In genomic region chr8:72002942-72003341, GRCm38 (mm10) we compare ENCODE assay signal across 50 mouse cellular contexts. TPM values are rescaled to one million over a fixed set of nuclear protein-coding genes. Genes with fewer than 3 reads are reported as not detected.
"Had no signal": no experiment of that assay in that cellular context is flagged by ENCODE, and none has a peak within 500 bp of the region (broad histone marks: within the 10 kb centered on the region; RNA-seq: fewer than 3 reads in every experiment).

No protein-coding gene starts in this region.

- H3K4me1 ChIP-seq: heart, embryonic 10.5 days; heart, embryonic 12.5 days; heart, embryonic 13.5 days; heart, embryonic 15.5 days; hindbrain, embryonic 10.5 days; hindbrain, embryonic 12.5 days; hindbrain, embryonic 13.5 days; hindbrain, embryonic 15.5 days; intestine, embryonic 15.5 days; kidney, embryonic 15.5 days had no signal

- H3K9ac ChIP-seq: heart, embryonic 12.5 days; heart, embryonic 13.5 days; heart, embryonic 15.5 days; hindbrain, embryonic 12.5 days; hindbrain, embryonic 13.5 days; hindbrain, embryonic 14.5 days; hindbrain, embryonic 15.5 days; intestine, embryonic 15.5 days; kidney, embryonic 15.5 days had no signal

- H3K36me3 ChIP-seq: heart, embryonic 10.5 days; heart, embryonic 12.5 days; heart, embryonic 13.5 days; heart, embryonic 15.5 days; hindbrain, embryonic 10.5 days; hindbrain, embryonic 12.5 days; hindbrain, embryonic 13.5 days; hindbrain, embryonic 15.5 days; intestine, embryonic 15.5 days; kidney, embryonic 15.5 days had no signal

- H3K4me3 ChIP-seq: heart, embryonic 10.5 days; heart, embryonic 12.5 days; heart, embryonic 13.5 days; heart, embryonic 15.5 days; hindbrain, embryonic 10.5 days; hindbrain, embryonic 12.5 days; hindbrain, embryonic 13.5 days; hindbrain, embryonic 15.5 days; intestine, embryonic 15.5 days; kidney, embryonic 15.5 days; layer of hippocampus, adult 2 months had no signal

- DNase-seq: heart, postnatal 10 days; heart, postnatal 14 days; heart, postnatal 36 days; heart, postnatal 4 days; kidney, adult 11 months; kidney, adult 18-20 months; kidney, adult 2 months; kidney, adult 8-10 months; kidney, adult 9 months; kidney, postnatal 10 days; kidney, postnatal 25 days; kidney, postnatal 36 days; kidney, postnatal 4 days; layer of hippocampus, adult 9-11 months; layer of hippocampus, postnatal 36 days had no signal

- ATAC-seq: hindbrain, embryonic 16.5 days; hindbrain, postnatal 0 days; inflammation-experienced regulatory T-cells, adult 6 months; intestine, embryonic 15.5 days; intestine, embryonic 16.5 days; intestine, postnatal 0 days had no signal

- H3K9me3 ChIP-seq: heart, embryonic 10.5 days; heart, embryonic 13.5 days; heart, embryonic 15.5 days; hindbrain, embryonic 10.5 days; hindbrain, embryonic 13.5 days; hindbrain, embryonic 15.5 days; intestine, embryonic 15.5 days; kidney, embryonic 15.5 days had no signal

- H3K27me3 ChIP-seq: heart, embryonic 12.5 days; heart, embryonic 13.5 days; heart, embryonic 15.5 days; hindbrain, embryonic 12.5 days; hindbrain, embryonic 13.5 days; hindbrain, embryonic 15.5 days; intestine, embryonic 15.5 days; kidney, embryonic 15.5 days had no signal

- H3K4me2 ChIP-seq: heart, embryonic 11.5 days; heart, embryonic 12.5 days; heart, embryonic 13.5 days; heart, embryonic 15.5 days; hindbrain, embryonic 12.5 days; hindbrain, embryonic 13.5 days; hindbrain, embryonic 14.5 days; hindbrain, embryonic 15.5 days; intestine, embryonic 15.5 days; kidney, embryonic 15.5 days had no signal

- H3K27ac ChIP-seq: heart, embryonic 10.5 days; heart, embryonic 13.5 days; heart, embryonic 15.5 days; hindbrain, embryonic 10.5 days; hindbrain, embryonic 12.5 days; hindbrain, embryonic 13.5 days; hindbrain, embryonic 14.5 days; hindbrain, embryonic 15.5 days; hindbrain, postnatal 0 days; intestine, embryonic 15.5 days; kidney, embryonic 15.5 days; kidney, postnatal 0 days; layer of hippocampus, adult 2 months had no signal

RNA-seq across cellular contexts. Expression of gene Cyp4f18, which starts 6.5 kb away (rescaled TPM):
- total RNA-seq: hindbrain, postnatal 0 days; layer of hippocampus, adult 18-20 months; layer of hippocampus, adult 2 months; layer of hippocampus, adult 8-10 months; layer of hippocampus, postnatal 10 days; layer of hippocampus, postnatal 14 days; layer of hippocampus, postnatal 25 days; layer of hippocampus, postnatal 36 days had no signal
- polyA plus RNA-seq: heart, embryonic 10.5 days had no signal

RNA-seq across cellular contexts. Expression of gene Olfr372, which starts 38.1 kb away (rescaled TPM):
- total RNA-seq: heart, adult 8-10 months; heart, postnatal 10 days; heart, postnatal 14 days; heart, postnatal 25 days; heart, postnatal 36 days; heart, postnatal 4 days; hematopoietic stem cell, adult 5-6 weeks; hindbrain, postnatal 0 days; layer of hippocampus, adult 18-20 months; layer of hippocampus, adult 2 months; layer of hippocampus, adult 8-10 months; layer of hippocampus, postnatal 10 days; layer of hippocampus, postnatal 14 days; layer of hippocampus, postnatal 25 days; layer of hippocampus, postnatal 36 days had no signal
- polyA plus RNA-seq: heart, embryonic 10.5 days; heart, embryonic 11.5 days; heart, embryonic 12.5 days; heart, embryonic 13.5 days; heart, embryonic 14.5 days; heart, embryonic 15.5 days; heart, embryonic 16.5 days; heart, postnatal 0 days; hindbrain, embryonic 10.5 days; hindbrain, embryonic 11.5 days; hindbrain, embryonic 12.5 days; hindbrain, embryonic 13.5 days; hindbrain, embryonic 14.5 days; hindbrain, embryonic 16.5 days; hindbrain, postnatal 0 days; inflammation-experienced regulatory T-cells, adult 6 months; intestine, embryonic 14.5 days; intestine, embryonic 15.5 days; intestine, embryonic 16.5 days; intestine, postnatal 0 days; kidney, adult 2 months; kidney, embryonic 14.5 days; kidney, embryonic 15.5 days; kidney, embryonic 16.5 days; kidney, postnatal 0 days; large intestine, adult 2 months had no signal
